Mouse (Mus musculus): ENCODE results near the gene Rnd2. TPM values are rescaled to one million over a fixed set of nuclear protein-coding genes. Genes with fewer than 3 reads are reported as not detected.
"Not testable (repeated sequence)": the region's sequence is repeated elsewhere in the genome, so short reads cannot be mapped to it uniquely, and the experiment has no call there.

Rnd2 gene
- polyA plus RNA-seq, 2 experiments = 10.4 to 20.7 TPM

DNA sequence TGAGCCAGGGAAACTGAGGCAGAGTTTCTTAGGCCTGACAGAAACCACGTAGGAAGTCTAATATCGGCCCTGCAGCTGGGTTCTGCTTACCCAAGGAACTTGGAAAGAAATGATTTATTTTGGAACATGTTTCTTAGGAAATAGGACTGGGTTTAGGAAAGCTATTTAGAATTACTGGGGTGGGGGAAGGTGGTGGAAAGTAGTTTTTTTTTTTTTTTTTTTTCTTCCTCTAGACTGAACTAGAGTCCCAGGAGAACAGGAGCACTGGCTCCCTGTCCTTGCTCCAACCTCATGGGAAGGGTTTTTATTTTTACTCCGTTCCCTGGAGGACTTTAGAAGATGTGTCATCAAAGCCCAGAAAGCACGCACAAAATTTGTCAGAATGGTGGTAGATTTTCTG lies 4.4 kb downstream of the Rnd2 start:
- no peaks in the 10 kb centered on the region for H3K27me3 ChIP-seq (ENCODE audit: control insufficient read depth, insufficient read depth, low read length)
- no peaks in the 10 kb centered on the region for H3K36me3 ChIP-seq (ENCODE audit: control insufficient read depth, insufficient read depth, low read length)
- ATAC-seq (ENCODE audit: low FRiP score, low read depth) (no peak), DNase-seq (ENCODE audit: low spot score) (no peak)
- WGBS = 64% methylated on average over 4 of the region's 4 CpGs
- no peaks in the 10 kb centered on the region for H3K9me3 ChIP-seq (ENCODE audit: control insufficient read depth, low read length)
- H3K4me2 ChIP-seq (replicated peaks; ENCODE audit: low read depth, low read length, severe bottlenecking) = peak overlapping the region; percentile 95
- peak overlapping the region; percentile 70; the same call in 1 of the 2 replicates for H3K4me3 ChIP-seq (replicated peaks; ENCODE audit: low read length)
- no peak for TF ChIP-seq POLR2A (IDR thresholded peaks at IDR 0.05; ENCODE audit: borderline replicate concordance, extremely low read depth, insufficient read depth, insufficient read length)
- peaks cover 16% of the 10 kb centered on the region for H3K4me1 ChIP-seq (ENCODE audit: control insufficient read depth, insufficient read depth, low read length)
- H3K9ac ChIP-seq (ENCODE audit: low read depth, low read length, severe bottlenecking) = no peak overlapping the region; the same call in 1 of the 2 replicates
- H3K27ac ChIP-seq (replicated peaks; ENCODE audit: low read depth, low read length) = no peak overlapping the region

- Histone ChIP-seq H3K4me2 (replicated peaks; ENCODE audit: low read depth, low read length, severe bottlenecking) (no peak overlapping the region), H3K9me3 (ENCODE audit: control insufficient read depth, low read length) (no peaks in the 10 kb centered on the region), H3K27me3 (ENCODE audit: control insufficient read depth, insufficient read depth, low read length) (no peaks in the 10 kb centered on the region), H3K36me3 (ENCODE audit: control insufficient read depth, insufficient read depth, low read length) (no peaks in the 10 kb centered on the region), H3K4me1 (ENCODE audit: control insufficient read depth, insufficient read depth, low read length) (peaks cover 6% of the 10 kb centered on the region), H3K9ac (ENCODE audit: low read depth, low read length, severe bottlenecking) (no peak overlapping the region), H3K4me3 (replicated peaks; ENCODE audit: low read length) (no peak overlapping the region), H3K27ac (replicated peaks; ENCODE audit: low read depth, low read length) (no peak overlapping the region)
- ATAC-seq (ENCODE audit: low FRiP score, low read depth) = no peak
- WGBS = 52% methylated on average over 7 of the region's 7 CpGs
- DNase-seq (ENCODE audit: low spot score) = no peak
- TF ChIP-seq POLR2A (IDR thresholded peaks at IDR 0.05; ENCODE audit: borderline replicate concordance, extremely low read depth, insufficient read depth, insufficient read length) = no peak
These were observed 5.4 kb downstream of the Rnd2 start for GRCm38 (mm10) chr11:101470206-101470605.

DNA sequence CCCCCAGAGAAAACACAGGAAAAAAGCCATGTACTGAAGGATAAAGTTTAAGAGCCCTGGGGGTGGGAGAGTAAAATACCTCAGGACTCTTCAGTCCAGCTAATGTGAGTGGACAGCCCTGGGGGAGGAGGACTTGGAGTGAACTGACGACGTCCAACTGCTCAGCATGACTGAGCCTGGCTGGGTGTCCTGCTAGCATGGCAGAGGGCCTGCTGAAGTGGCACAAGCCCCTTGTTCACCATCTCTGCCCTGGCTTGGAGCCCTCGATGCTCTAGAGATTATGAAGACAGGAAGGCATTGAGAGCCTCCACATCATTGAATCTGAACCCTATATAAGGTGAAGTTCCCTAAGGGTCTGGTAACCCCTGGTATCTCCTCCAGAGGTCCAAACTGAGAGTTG lies 7.1 kb downstream of the Rnd2 start:
- WGBS = 57% methylated on average over 3 of the region's 3 CpGs
- no peak for TF ChIP-seq POLR2A (IDR thresholded peaks at IDR 0.05; ENCODE audit: borderline replicate concordance, extremely low read depth, insufficient read depth, insufficient read length)
- Histone ChIP-seq H3K27ac (replicated peaks; ENCODE audit: low read depth, low read length) (no peak overlapping the region), H3K4me1 (ENCODE audit: control insufficient read depth, insufficient read depth, low read length) (peaks cover 6% of the 10 kb centered on the region), H3K4me2 (replicated peaks; ENCODE audit: low read depth, low read length, severe bottlenecking) (no peak overlapping the region), H3K9me3 (ENCODE audit: control insufficient read depth, low read length) (no peaks in the 10 kb centered on the region), H3K27me3 (ENCODE audit: control insufficient read depth, insufficient read depth, low read length) (no peaks in the 10 kb centered on the region), H3K9ac (ENCODE audit: low read depth, low read length, severe bottlenecking) (no peak overlapping the region), H3K36me3 (ENCODE audit: control insufficient read depth, insufficient read depth, low read length) (no peaks in the 10 kb centered on the region), H3K4me3 (replicated peaks; ENCODE audit: low read length) (no peak overlapping the region)
- DNase-seq (ENCODE audit: low spot score) (no peak), ATAC-seq (ENCODE audit: low FRiP score, low read depth) (no peak)

DNA sequence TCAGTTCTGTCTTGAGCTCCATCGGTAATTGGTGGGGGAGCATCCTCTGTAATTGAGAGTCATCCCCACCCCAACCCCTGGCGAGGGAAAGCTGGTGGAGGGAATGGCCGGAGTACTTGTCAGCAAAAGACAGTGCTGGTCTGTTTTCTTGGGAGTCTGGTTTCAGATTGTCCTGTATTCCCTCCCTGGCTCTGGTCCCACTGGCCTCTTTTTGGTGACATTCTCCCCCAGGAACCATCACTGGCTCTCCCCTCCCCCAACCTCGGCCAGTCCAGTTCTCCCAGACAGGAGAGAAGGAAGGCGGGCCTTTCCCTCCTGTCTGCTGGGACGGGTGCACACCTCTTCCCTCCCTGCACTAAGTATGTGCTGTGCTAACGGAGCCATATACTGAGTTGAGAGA lies 7.5 kb downstream of the Rnd2 start:
- H3K9ac ChIP-seq (ENCODE audit: low read depth, low read length, severe bottlenecking) = no peak overlapping the region
- no peak overlapping the region for H3K4me3 ChIP-seq (replicated peaks; ENCODE audit: low read length)
- 36% methylated on average over 7 of the region's 7 CpGs for WGBS
- DNase-seq (ENCODE audit: low spot score) (no peak), ATAC-seq (ENCODE audit: low FRiP score, low read depth) (no peak)
- H3K36me3 ChIP-seq (ENCODE audit: control insufficient read depth, insufficient read depth, low read length) = no peaks in the 10 kb centered on the region
- no peak for TF ChIP-seq POLR2A (IDR thresholded peaks at IDR 0.05; ENCODE audit: borderline replicate concordance, extremely low read depth, insufficient read depth, insufficient read length)
- peaks cover 6% of the 10 kb centered on the region for H3K4me1 ChIP-seq (ENCODE audit: control insufficient read depth, insufficient read depth, low read length)
- H3K27ac ChIP-seq (replicated peaks; ENCODE audit: low read depth, low read length) = no peak overlapping the region
- no peaks in the 10 kb centered on the region for H3K9me3 ChIP-seq (ENCODE audit: control insufficient read depth, low read length)
- H3K4me2 ChIP-seq (replicated peaks; ENCODE audit: low read depth, low read length, severe bottlenecking) = no peak overlapping the region
- no peaks in the 10 kb centered on the region for H3K27me3 ChIP-seq (ENCODE audit: control insufficient read depth, insufficient read depth, low read length)

GRCm38 (mm10) chr11:101473686-101474085 lies 8.9 kb downstream of the Rnd2 start:
- not testable (repeated sequence) for H3K9me3 ChIP-seq (ENCODE audit: control insufficient read depth, low read length); H3K4me3 ChIP-seq (replicated peaks; ENCODE audit: low read length); ATAC-seq (ENCODE audit: low FRiP score, low read depth); H3K27me3 ChIP-seq (ENCODE audit: control insufficient read depth, insufficient read depth, low read length); H3K4me2 ChIP-seq (replicated peaks; ENCODE audit: low read depth, low read length, severe bottlenecking); H3K4me1 ChIP-seq (ENCODE audit: control insufficient read depth, insufficient read depth, low read length); DNase-seq (ENCODE audit: low spot score); H3K9ac ChIP-seq (ENCODE audit: low read depth, low read length, severe bottlenecking); H3K27ac ChIP-seq (replicated peaks; ENCODE audit: low read depth, low read length); H3K36me3 ChIP-seq (ENCODE audit: control insufficient read depth, insufficient read depth, low read length)
- 80% methylated on average over 1 of the region's 1 CpGs for WGBS

DNA sequence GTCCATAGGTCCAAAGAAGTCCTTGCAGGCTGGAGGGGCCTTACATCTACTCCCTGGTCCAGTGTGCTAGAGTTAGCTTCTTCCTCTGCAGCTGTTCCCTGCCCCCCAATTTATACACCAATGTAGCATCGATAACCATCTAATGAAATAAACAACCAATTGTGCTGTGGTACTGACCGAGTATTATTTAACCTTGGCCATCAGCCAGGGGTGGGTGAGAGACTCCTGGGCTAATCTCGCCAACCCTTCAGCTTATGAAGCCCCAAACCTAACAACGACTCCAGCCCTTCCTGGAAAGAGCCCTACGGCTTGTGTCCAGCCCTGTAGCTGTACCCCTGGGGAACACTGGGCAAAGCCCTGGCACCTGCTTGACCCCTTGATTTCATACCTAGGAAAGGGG lies 9.5 kb downstream of the Rnd2 start:
- Histone ChIP-seq H3K36me3 (ENCODE audit: control insufficient read depth, insufficient read depth, low read length) (no peaks in the 10 kb centered on the region), H3K9me3 (ENCODE audit: control insufficient read depth, low read length) (no peaks in the 10 kb centered on the region), H3K4me1 (ENCODE audit: control insufficient read depth, insufficient read depth, low read length) (no peaks in the 10 kb centered on the region), H3K9ac (ENCODE audit: low read depth, low read length, severe bottlenecking) (no peak overlapping the region), H3K27ac (replicated peaks; ENCODE audit: low read depth, low read length) (no peak overlapping the region), H3K4me2 (replicated peaks; ENCODE audit: low read depth, low read length, severe bottlenecking) (no peak overlapping the region), H3K4me3 (replicated peaks; ENCODE audit: low read length) (no peak overlapping the region), H3K27me3 (ENCODE audit: control insufficient read depth, insufficient read depth, low read length) (no peaks in the 10 kb centered on the region)
- TF ChIP-seq POLR2A (IDR thresholded peaks at IDR 0.05; ENCODE audit: borderline replicate concordance, extremely low read depth, insufficient read depth, insufficient read length) = no peak
- WGBS = 82% methylated on average over 5 of the region's 5 CpGs
- no peak for ATAC-seq (ENCODE audit: low FRiP score, low read depth)
- DNase-seq (ENCODE audit: low spot score) = no peak

- H3K36me3 ChIP-seq (ENCODE audit: control insufficient read depth, insufficient read depth, low read length); DNase-seq (ENCODE audit: low spot score); H3K4me2 ChIP-seq (replicated peaks; ENCODE audit: low read depth, low read length, severe bottlenecking); H3K27me3 ChIP-seq (ENCODE audit: control insufficient read depth, insufficient read depth, low read length); H3K9ac ChIP-seq (ENCODE audit: low read depth, low read length, severe bottlenecking); H3K27ac ChIP-seq (replicated peaks; ENCODE audit: low read depth, low read length); H3K4me1 ChIP-seq (ENCODE audit: control insufficient read depth, insufficient read depth, low read length); H3K9me3 ChIP-seq (ENCODE audit: control insufficient read depth, low read length); H3K4me3 ChIP-seq (replicated peaks; ENCODE audit: low read length); ATAC-seq (ENCODE audit: low FRiP score, low read depth): not testable (repeated sequence)
- 86% methylated on average over 4 of the region's 4 CpGs for WGBS
These were observed 11.6 kb downstream of the Rnd2 start for GRCm38 (mm10) chr11:101476361-101476760.
